Mouse (Mus musculus): ENCODE measurements around the gene Hyal3. TPM values are rescaled to one million over a fixed set of nuclear protein-coding genes. Genes with fewer than 3 reads are reported as not detected.

Hyal3 gene
- polyA plus RNA-seq, 1 experiment from 2014 or later: 1.4 TPM

DNA sequence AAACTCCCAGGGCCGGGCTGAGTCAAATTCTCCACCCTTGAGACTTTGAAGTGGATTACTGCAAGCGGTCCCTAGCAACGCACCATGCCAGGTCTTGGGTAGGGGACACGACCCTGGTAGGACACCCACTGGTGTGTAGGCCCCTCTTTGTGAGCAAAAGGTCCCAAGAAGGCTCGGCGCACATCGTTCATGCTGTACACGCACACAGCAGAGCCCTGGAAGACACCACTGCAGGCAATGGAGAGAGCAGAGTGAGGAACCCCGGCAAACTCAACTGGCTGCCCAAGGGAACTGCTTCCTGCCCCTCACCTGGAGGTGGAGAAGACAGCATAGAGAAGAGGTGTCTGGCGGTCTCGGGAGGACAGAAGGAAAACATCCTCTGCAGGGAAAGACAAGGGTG is 20.7 kb downstream of the Hyal3 start:
- peaks cover 19% of the 10 kb centered on the region for H3K4me1 ChIP-seq
- no peak overlapping the region for H3K4me3 ChIP-seq
- no peak overlapping the region for H3K4me2 ChIP-seq
- no peaks in the 10 kb centered on the region for H3K9me3 ChIP-seq
- H3K27me3 ChIP-seq: 0 out of 2 replicates have a peak, but pooled peaks cover 10% of the 10 kb centered on the region
- H3K9ac ChIP-seq: no peak overlapping the region
- 77% methylated on average over 11 of the region's 11 CpGs for WGBS
- H3K27ac ChIP-seq: no peak overlapping the region
- no peak for ATAC-seq (ENCODE audit: borderline replicate concordance, extremely low read depth, low FRiP score, low TSS enrichment)
- H3K36me3 ChIP-seq: no peaks in the 10 kb centered on the region

DNA sequence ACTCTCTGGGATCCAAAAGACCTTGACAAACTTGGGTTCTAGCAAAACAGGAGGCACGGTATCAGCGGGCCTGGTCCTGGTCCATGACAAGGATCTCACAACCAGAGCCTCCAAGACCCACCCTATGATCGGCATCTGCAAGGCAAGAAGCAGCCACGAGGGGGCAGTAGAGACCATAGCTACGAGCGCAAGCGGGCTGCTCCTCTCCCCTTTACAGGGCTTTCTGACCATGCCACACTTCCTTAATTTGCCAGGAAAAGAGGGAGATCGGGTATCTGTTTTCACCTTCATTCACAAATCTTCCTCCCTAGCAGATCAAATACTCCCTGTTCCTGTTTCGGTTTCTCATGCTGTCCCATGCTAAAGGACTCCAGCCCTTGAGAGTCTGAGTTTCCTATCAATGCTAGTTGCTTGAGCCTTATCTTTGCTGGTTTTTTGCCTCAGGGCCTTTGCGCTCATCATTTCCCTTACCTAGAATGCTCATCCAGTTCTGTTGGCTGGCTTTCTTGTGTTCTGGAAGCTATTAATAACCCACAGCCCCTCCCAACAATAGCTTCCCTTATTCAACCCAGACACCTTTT is 21.5 kb downstream of the Hyal3 start:
- no peak for ATAC-seq (ENCODE audit: borderline replicate concordance, extremely low read depth, low FRiP score, low TSS enrichment)
- 8% methylated on average over 10 of the region's 10 CpGs for WGBS
- Histone ChIP-seq H3K27me3 (0 out of 2 replicates have a peak, but pooled peaks cover 10% of the 10 kb centered on the region), H3K36me3 (no peaks in the 10 kb centered on the region), H3K27ac (no peak overlapping the region), H3K4me3 (no peak overlapping the region), H3K4me2 (no peak overlapping the region), H3K9me3 (no peaks in the 10 kb centered on the region), H3K4me1 (peaks cover 24% of the 10 kb centered on the region), H3K9ac (no peak overlapping the region)

DNA sequence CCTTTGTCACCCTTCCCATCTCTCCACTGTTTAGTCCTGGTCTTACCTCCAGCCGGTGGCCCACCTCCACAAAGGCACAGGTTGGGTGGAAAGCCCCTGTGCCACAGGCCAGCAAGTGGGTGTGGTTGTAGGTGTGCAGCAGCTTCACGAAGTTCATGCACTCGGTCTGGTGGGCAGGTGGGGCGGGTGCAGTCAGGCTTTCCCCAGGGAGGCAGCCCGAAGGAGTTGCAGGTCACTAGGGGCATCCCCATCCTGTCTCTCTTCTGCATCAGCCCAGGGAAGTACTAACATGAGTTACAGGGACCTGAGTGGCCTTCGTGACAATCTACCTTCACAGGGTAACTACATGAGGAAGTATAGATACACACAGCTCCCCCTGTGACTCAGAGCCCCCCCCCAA is 22.6 kb downstream of the Hyal3 start:
- Histone ChIP-seq H3K27me3 (0 out of 2 replicates have a peak, but pooled peaks cover 10% of the 10 kb centered on the region), H3K4me2 (no peak overlapping the region), H3K9me3 (no peaks in the 10 kb centered on the region), H3K4me3 (no peak overlapping the region), H3K4me1 (peaks cover 34% of the 10 kb centered on the region), H3K36me3 (no peaks in the 10 kb centered on the region), H3K9ac (no peak overlapping the region), H3K27ac (no peak overlapping the region)
- ATAC-seq (ENCODE audit: borderline replicate concordance, extremely low read depth, low FRiP score, low TSS enrichment): no peak
- 74% methylated on average over 6 of the region's 6 CpGs for WGBS

DNA sequence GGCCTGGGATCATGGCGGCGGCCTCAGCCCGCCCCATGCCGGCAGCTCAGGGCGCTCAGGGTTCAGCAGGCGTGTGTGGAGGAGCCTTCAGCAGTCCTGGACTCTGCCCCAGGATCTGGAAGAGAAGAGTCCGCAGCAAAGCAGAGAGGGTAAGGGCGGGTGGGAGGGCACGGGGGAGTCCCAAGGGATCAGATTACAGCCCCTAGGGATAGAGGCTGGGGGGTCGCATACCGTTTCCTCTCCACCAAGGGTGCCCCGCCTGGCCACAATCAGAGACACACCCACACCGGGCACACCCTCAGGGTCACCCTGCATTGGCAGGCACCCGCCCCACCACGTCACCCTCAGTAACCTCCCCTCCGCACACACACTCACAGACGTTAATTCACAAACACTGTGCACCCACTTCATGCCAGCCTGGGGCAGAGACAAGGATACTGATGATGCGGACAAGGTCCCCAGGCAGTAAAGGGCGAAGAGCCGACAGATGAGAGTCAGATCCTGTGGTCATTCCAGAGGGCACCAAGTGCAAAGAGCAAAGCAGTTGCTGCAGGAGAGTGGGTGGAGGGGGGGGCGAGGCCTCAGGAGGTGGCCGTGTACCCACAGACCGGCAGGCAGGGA is 24.5 kb downstream of the Hyal3 start:
- Histone ChIP-seq H3K4me3 (peak overlapping the region; percentile 22), H3K36me3 (no peaks in the 10 kb centered on the region), H3K4me1 (peaks cover 48% of the 10 kb centered on the region), H3K9ac (peak overlapping the region; percentile 29; the same call in 1 of the 2 replicates), H3K9me3 (no peaks in the 10 kb centered on the region), H3K27ac (peak overlapping the region; percentile 75), H3K27me3 (0 out of 2 replicates have a peak, but pooled peaks cover 4% of the 10 kb centered on the region), H3K4me2 (peak overlapping the region; percentile 46)
- WGBS: 30% methylated on average over 23 of the region's 23 CpGs
- peak; percentile 40 for ATAC-seq (ENCODE audit: borderline replicate concordance, extremely low read depth, low FRiP score, low TSS enrichment)

DNA sequence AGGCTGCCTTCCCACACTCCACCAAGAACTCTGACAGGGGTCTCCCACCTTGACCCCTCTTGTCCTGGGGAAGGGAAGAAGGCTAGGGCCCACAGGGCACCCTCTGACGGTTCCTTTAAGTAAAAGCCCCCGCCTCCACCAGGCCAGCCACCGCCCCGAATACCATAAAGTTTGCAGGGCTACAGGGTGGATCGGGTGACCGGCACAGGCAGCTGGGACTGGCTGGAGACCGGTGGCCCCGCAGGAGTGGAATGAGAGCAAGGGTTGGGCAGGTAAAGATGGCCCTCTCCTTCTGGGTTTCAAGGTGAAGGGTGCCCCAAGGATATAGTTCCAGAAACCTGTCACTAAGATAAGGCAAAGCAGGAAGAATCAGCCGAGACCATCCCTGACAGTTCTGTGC is 26.0 kb downstream of the Hyal3 start:
- peak overlapping the region; percentile 11 for H3K4me3 ChIP-seq
- no peaks in the 10 kb centered on the region for H3K9me3 ChIP-seq
- ATAC-seq (ENCODE audit: borderline replicate concordance, extremely low read depth, low FRiP score, low TSS enrichment): no peak
- 17% methylated on average over 9 of the region's 9 CpGs for WGBS
- no peaks in the 10 kb centered on the region for H3K27me3 ChIP-seq
- H3K4me2 ChIP-seq: peak overlapping the region; percentile 29
- peak overlapping the region; percentile 62 for H3K27ac ChIP-seq
- H3K9ac ChIP-seq: no peak overlapping the region
- H3K4me1 ChIP-seq: peaks cover 54% of the 10 kb centered on the region
- H3K36me3 ChIP-seq: no peaks in the 10 kb centered on the region

DNA sequence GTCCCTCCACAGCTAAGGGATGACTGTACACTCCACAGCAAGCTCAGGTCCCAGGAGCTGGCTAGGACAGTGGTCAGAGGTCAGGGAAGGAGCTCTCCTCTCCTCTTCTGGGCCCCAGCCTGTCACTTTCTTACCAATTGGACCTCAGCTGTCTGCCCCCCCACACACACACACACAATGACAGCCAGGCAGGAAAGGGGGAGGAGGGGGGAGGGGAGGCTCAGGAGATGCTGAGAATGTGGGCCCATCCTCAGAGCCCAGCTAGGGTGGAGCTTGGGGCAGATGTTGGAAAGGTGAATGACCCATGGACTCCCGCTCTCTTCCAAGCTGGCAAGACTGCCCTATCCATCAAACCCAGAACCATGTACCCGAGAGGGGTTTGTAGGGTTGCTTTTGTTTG is 26.4 kb downstream of the Hyal3 start:
- no peaks in the 10 kb centered on the region for H3K36me3 ChIP-seq
- H3K4me2 ChIP-seq: peak overlapping the region; percentile 29
- H3K9ac ChIP-seq: no peak overlapping the region
- WGBS: 60% methylated on average over 2 of the region's 2 CpGs
- peaks cover 58% of the 10 kb centered on the region for H3K4me1 ChIP-seq
- no peak for ATAC-seq (ENCODE audit: borderline replicate concordance, extremely low read depth, low FRiP score, low TSS enrichment)
- peak overlapping the region; percentile 72; the same call in 1 of the 2 replicates for H3K27ac ChIP-seq
- H3K9me3 ChIP-seq: no peaks in the 10 kb centered on the region
- H3K4me3 ChIP-seq: peak overlapping the region; percentile 11
- H3K27me3 ChIP-seq: no peaks in the 10 kb centered on the region

DNA sequence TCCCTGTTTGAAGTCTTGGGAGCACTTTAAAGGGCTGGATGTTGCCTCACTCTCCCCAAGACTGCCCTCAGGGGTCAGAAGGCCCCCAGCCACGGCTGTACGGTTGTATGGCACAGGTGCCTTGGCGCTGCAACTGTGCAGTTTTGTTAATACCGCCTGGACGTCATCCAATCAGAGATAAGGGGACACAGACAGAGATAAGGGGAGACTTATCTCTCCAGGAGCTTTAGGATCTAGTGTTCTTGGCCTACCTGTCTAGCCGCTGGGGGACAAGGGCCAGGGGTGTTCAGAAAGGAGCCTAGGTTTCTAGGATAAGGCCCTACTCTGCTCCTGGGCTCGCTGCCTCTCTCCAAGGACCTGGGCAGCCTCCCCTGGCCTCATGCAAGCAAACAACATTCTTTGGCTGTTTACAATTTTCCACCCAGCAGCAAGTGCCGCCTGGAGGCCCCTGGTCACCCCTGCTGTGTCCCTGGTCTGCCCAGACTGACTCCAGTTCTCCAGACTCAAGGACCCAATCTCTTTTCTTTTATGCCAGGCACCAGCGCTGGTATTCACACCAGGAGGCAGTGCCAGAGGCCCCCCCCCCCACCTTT is 27.1 kb downstream of the Hyal3 start:
- no peaks in the 10 kb centered on the region for H3K9me3 ChIP-seq
- H3K4me1 ChIP-seq: peaks cover 57% of the 10 kb centered on the region
- peak overlapping the region; percentile 29 for H3K4me2 ChIP-seq
- peak overlapping the region; percentile 72 for H3K27ac ChIP-seq
- H3K36me3 ChIP-seq: no peaks in the 10 kb centered on the region
- no peaks in the 10 kb centered on the region for H3K27me3 ChIP-seq
- no peak for ATAC-seq (ENCODE audit: borderline replicate concordance, extremely low read depth, low FRiP score, low TSS enrichment)
- H3K4me3 ChIP-seq: no peak overlapping the region
- no peak overlapping the region for H3K9ac ChIP-seq
- 25% methylated on average over 9 of the region's 9 CpGs for WGBS

DNA sequence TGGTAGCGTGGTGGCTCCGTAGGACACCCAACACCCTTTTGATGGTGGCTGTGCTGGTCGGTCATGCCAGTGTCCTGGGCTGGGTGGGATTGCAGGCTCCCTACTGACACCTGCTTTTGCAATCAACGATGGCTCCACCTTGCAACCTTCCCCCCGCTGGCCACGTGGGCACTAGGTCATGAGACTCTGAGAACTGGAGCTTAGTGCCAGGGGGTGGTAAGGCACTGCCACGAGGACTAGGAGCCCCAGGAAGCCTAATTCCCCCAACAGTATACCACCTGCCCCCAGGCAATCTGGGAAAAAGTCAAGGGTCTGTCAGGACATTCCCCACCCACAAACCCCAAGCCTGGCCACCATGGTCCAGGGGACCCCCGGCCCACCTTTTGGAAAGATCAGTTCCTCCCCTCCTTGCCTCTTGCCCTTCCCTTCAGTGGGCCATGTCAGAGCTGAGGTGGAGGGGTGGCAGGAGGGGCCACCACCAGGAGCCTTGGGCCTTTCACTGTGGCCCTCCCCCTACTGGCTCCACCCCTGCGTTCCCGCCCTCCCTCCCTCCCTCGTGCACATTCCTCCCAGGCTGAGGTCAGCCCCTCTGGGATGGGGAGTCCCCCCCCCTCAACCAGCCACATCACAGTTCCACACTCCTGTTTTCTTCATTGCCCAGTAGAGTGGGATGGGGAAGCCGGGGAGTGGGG is 28.3 kb downstream of the Hyal3 start, which contains the start of gene Sema3b:
TSS of gene Sema3b (minus strand) at position 489 of the 692 bp plus-strand sequence.
- no peak for ATAC-seq (ENCODE audit: borderline replicate concordance, extremely low read depth, low FRiP score, low TSS enrichment)

DNA sequence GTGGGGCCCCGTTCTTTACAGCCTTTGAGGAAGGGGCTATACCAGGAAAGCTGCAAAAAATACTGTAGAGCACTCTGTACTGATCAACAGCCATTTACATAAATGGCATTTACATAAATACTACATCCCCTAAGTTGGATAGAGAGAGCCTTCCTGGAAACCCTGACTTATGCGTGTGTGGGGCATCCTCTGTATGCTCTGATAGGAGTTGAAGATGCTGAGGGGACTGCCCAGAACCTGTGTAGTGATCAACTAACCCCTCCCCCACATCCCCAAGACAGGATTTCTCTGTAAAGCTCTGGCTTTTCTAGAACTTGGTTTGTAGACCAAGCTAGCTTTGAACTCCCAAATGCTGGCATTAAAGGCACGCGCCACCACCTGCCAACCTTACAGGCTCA is 28.8 kb downstream of the Hyal3 start:
- H3K27ac ChIP-seq: no peak overlapping the region
- H3K4me3 ChIP-seq: no peak overlapping the region
- peaks cover 8% of the 10 kb centered on the region for H3K36me3 ChIP-seq
- no peaks in the 10 kb centered on the region for H3K9me3 ChIP-seq
- no peak for ATAC-seq (ENCODE audit: borderline replicate concordance, extremely low read depth, low FRiP score, low TSS enrichment)
- WGBS: 65% methylated on average over 4 of the region's 4 CpGs
- peaks cover 65% of the 10 kb centered on the region for H3K4me1 ChIP-seq
- no peaks in the 10 kb centered on the region for H3K27me3 ChIP-seq
- H3K4me2 ChIP-seq: no peak overlapping the region
- H3K9ac ChIP-seq: no peak overlapping the region

More for the DNA sequence above, 28.3 kb downstream of the Hyal3 start, which contains the start of gene Sema3b:
- H3K4me3 ChIP-seq: no peak within 1 kb of the TSS
- no peaks in the 10 kb centered on the region for H3K27me3 ChIP-seq
- WGBS: 42% methylated on average over 11 of the region's 12 CpGs
- peaks cover 2% of the 10 kb centered on the region for H3K36me3 ChIP-seq
- no peak within 1 kb of the TSS for H3K9ac ChIP-seq
- peak within 1 kb of the TSS; percentile 12 for H3K4me2 ChIP-seq
- peak within 1 kb of the TSS; percentile 72 for H3K27ac ChIP-seq
- H3K9me3 ChIP-seq: no peaks in the 10 kb centered on the region
- H3K4me1 ChIP-seq: peaks cover 69% of the 10 kb centered on the region

DNA sequence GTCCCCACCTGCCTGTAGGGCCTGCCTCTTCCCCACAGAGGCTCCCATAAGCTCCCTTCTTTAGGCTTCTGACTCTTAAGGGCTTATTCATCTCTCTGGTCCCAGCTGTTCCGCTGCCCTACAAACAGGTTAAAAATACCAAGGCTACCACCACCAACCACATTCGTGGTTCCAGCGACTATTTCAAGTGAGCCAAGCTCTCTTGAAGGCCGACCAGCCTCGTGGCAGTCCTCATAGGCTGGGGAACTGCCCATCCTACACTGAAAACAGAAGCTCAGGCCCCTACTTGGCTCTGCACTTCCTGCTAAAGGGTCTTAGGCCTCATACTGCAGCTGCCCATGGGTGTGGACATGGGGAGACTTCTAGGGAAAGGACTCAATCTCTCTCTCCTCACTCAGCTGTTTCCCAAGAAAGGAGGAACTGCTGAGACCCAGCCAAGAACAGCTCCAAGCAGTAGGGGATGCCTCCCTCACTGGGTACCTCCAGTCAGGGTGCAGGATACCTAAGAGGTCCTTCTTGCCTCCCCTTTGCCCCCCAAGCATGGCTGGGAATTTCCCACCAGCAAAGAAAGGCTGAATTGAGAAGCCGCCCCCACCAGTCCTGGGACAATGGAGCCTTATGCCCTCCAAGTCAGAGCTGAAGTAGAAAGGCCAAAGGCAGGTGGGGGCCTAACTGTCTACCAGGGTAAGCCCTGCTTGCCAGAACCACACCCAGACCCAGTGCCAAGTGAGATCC is 31.0 kb downstream of the Hyal3 start:
- Histone ChIP-seq H3K4me3 (peak overlapping the region; percentile 39; the same call in 1 of the 2 replicates), H3K9ac (peak overlapping the region; percentile 61), H3K4me1 (peaks cover 55% of the 10 kb centered on the region), H3K9me3 (no peaks in the 10 kb centered on the region), H3K4me2 (peak overlapping the region; percentile 85), H3K27ac (peak overlapping the region; percentile 92), H3K27me3 (no peaks in the 10 kb centered on the region), H3K36me3 (peaks cover 30% of the 10 kb centered on the region)
- ATAC-seq (ENCODE audit: borderline replicate concordance, extremely low read depth, low FRiP score, low TSS enrichment): no peak
- 53% methylated on average over 6 of the region's 6 CpGs for WGBS

DNA sequence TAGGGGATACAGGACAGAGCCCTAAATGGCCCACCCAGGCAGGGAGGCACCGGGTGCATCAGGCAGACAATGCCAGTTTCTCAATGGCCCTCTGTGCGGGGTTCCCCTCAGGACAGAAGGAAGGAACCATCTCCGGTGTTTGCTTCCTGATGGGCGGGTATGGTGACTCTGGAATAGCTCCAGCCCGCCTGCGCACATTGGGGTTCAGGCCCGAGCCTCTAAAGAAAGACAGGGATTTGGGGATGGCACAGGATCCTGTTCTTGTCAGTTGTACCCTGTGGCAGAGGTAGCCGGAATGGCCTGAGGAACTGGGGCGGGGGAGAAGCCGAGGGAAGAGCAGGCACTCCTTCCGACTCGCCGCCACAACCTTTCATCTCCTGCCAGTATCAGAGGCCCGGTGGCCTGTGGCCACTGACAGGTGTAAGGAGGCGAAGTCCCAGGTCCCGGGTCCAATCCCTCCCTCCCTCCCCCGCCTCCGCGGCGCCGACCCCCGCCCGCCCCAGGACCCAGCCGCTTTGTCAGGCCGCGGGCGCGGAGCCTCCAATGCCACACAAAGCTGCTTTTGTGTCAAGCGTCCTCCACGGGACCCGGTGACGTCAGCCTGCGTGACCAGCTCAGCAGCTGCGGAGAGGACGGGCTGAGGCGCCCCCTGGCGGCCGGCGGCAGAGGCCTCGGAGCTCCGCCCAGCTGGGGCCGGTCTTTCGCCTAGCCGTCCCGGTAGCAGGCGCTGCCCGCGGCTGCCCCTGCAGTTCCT is 31.8 kb downstream of the Hyal3 start:
- Histone ChIP-seq H3K36me3 (peaks cover 35% of the 10 kb centered on the region), H3K4me2 (peak overlapping the region; percentile 85), H3K27ac (peak overlapping the region; percentile 92), H3K4me3 (peak overlapping the region; percentile 39), H3K9me3 (no peaks in the 10 kb centered on the region), H3K27me3 (no peaks in the 10 kb centered on the region), H3K4me1 (peaks cover 49% of the 10 kb centered on the region), H3K9ac (peak overlapping the region; percentile 61)
- 8% methylated on average over 40 of the region's 48 CpGs for whole genome bisulfite sequencing
- peak; percentile 93 for ATAC-seq (ENCODE audit: borderline replicate concordance, extremely low read depth, low FRiP score, low TSS enrichment)

All from lung, embryonic 15.5 days (tissue).